18 mouse cellular contexts compared by ENCODE assay signal in genomic region chr13:16014166-16014565, GRCm38 (mm10).
"Had no signal": no experiment of that assay in that cellular context is flagged by ENCODE, and none has a peak within 500 bp of the region (broad histone marks: within the 10 kb centered on the region; RNA-seq: fewer than 3 reads in every experiment).

No protein-coding gene starts in this region.

- H3K4me2 ChIP-seq: liver, embryonic 13.5 days; lung, embryonic 14.5 days; midbrain, embryonic 11.5 days had no signal

- DNase-seq: kidney, adult 18-20 months; kidney, adult 9 months; kidney, postnatal 14 days; layer of hippocampus, adult 9-11 months; layer of hippocampus, postnatal 36 days; liver; liver, embryonic 13.5 days; lung, embryonic 14.5 days; lung, postnatal 36 days; midbrain, embryonic 14.5 days; thymus, adult 18-20 months; thymus, postnatal 36 days had no signal

- H3K9me3 ChIP-seq: limb, embryonic 13.5 days; liver, embryonic 13.5 days; megakaryocyte, embryonic 14.5 days had no signal

- H3K27ac ChIP-seq: layer of hippocampus, adult 2 months; left cerebral cortex, adult 2 months; limb, embryonic 13.5 days; liver, embryonic 13.5 days had no signal

- ATAC-seq: lung, postnatal 0 days had no signal

- H3K36me3 ChIP-seq: limb, embryonic 13.5 days; liver, embryonic 13.5 days had no signal

- H3K9ac ChIP-seq: limb, embryonic 13.5 days; liver, embryonic 13.5 days; lung, embryonic 14.5 days had no signal

- H3K4me3 ChIP-seq: layer of hippocampus, adult 2 months; left cerebral cortex, adult 2 months; liver, embryonic 13.5 days; megakaryocyte, embryonic 14.5 days had no signal
